Mouse (Mus musculus): ENCODE measurements at regions not wholly inside any gene's neighbourhood (a gene's known extent, or its start where the extent isn't known, plus 50 kb on each side); places are given as distances from the start of the nearest gene placed in this dataset.

DNA sequence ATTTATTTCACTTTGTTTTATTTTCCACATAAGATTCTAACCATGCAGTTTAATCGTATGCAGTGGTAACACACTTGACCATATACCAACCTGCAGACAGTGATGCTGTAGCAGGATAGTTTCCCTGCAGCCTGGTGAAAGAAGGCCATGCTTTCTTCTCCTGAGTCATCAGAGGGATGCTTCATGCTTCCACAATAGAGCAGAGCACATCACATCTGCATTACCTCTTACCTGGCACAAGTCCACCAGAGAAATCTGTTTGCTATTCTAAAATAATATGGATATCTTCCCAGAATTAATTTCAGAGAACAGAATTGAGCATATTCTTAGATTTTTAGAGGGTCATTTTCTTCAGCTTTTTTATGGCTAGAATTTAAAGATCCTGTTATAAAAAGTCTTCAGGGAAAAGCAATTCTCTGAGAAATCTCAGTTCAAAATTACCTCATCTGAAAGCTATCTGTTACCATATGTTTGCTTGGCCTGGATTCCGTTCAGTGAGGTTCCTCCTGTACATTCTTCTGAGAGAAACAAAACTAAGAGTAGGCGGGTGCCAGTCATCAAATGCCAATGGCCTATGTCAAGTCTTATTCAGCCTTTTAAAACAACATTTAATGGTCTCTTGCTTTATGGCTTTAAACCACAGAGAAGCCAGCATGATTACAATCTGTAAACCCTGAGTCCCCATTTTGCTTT, 87.3 kb upstream of the Arsj start:
- WGBS: 80% methylated on average over 3 of the region's 3 CpGs
- no peaks in the 10 kb centered on the region for H3K36me3 ChIP-seq (ENCODE audit: insufficient read depth, low read length)
- ATAC-seq (ENCODE audit: low FRiP score) (no peak), DNase-seq (ENCODE audit: low spot score) (no peak)
- H3K27ac ChIP-seq (ENCODE audit: low read depth, low read length): no peak overlapping the region
- no peak overlapping the region for H3K9ac ChIP-seq (replicated peaks; ENCODE audit: low read length, poor library complexity, severe bottlenecking)
- H3K4me3 ChIP-seq (ENCODE audit: low read depth, low read length): no peak overlapping the region
- TF ChIP-seq CTCF (IDR thresholded peaks at IDR 0.05): no peak
- no peaks in the 10 kb centered on the region for H3K4me1 ChIP-seq (ENCODE audit: insufficient read depth, low read length)
- no peaks in the 10 kb centered on the region for H3K9me3 ChIP-seq (ENCODE audit: low read length)
- H3K4me2 ChIP-seq (ENCODE audit: low read depth, low read length, poor library complexity, severe bottlenecking): no peak overlapping the region
- H3K27me3 ChIP-seq (ENCODE audit: insufficient read depth, low read length): no peaks in the 10 kb centered on the region

DNA sequence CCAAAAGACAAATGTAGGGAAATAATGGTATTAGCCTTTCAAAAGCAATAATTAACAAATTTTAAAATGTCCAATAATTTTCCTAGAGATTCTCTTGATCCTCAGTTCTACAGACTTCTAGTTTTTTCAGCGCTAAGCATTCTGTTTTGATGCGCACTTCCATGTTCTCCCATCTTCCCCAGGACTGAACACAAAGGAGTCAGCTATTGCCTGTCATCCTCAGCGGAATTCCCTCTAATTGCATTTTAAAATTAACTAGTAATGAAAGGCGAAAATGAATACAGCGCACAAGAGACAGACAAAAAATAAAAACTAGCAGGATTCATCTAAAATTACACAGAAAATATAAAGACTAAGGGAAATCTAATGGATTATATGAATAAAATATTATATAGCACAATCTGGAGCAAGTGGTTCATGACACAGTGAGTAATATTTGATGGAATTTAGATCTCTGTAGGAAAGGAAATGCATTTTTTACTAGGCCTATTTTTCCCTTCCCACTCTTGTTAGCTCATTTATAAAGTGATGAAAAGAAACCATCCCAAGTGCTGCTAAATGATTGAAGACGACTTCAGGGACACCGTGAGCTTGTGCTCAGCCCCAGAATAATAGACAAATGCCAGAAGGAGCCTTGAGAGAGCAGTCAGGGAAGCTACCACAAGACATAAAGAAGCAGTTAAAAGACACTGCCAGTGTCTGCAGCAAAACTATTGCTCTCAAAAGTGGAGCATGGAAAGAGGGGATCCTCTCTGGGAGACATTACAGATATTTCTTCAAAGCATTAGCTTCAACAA, 79.0 kb upstream of the Arsj start:
- Histone ChIP-seq H3K4me3 (ENCODE audit: low read depth, low read length) (no peak overlapping the region), H3K4me2 (ENCODE audit: low read depth, low read length, poor library complexity, severe bottlenecking) (no peak overlapping the region), H3K27ac (ENCODE audit: low read depth, low read length) (no peak overlapping the region; the same call in 1 of the 2 replicates), H3K36me3 (ENCODE audit: insufficient read depth, low read length) (no peaks in the 10 kb centered on the region), H3K4me1 (ENCODE audit: insufficient read depth, low read length) (no peaks in the 10 kb centered on the region), H3K9me3 (ENCODE audit: low read length) (no peaks in the 10 kb centered on the region), H3K9ac (replicated peaks; ENCODE audit: low read length, poor library complexity, severe bottlenecking) (no peak overlapping the region), H3K27me3 (ENCODE audit: insufficient read depth, low read length) (no peaks in the 10 kb centered on the region)
- WGBS: 66% methylated on average over 7 of the region's 7 CpGs
- DNase-seq (ENCODE audit: low spot score) (peak; percentile 38), ATAC-seq (ENCODE audit: low FRiP score) (no peak)
- no peak for TF ChIP-seq CTCF (IDR thresholded peaks at IDR 0.05)

DNA sequence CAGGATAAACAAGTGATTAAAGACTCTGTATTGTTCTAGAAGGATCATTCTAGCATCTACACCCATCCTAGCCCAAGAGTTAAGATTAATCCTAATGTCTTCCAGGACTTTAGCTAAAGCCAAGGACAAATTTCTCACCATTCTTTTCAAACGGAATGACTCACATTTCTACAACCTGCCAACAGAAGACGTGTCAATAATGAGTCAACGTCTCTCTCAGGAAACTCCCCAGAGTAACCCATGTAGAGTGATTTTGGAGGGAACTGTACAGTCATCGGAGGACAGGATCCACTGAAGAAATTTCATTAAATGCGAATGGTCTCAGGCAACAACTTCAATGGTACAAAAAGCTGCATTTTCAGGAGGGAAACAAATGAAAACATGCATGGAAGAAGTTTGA, 71.2 kb upstream of the Arsj start:
- no peak for ATAC-seq (ENCODE audit: low FRiP score)
- TF ChIP-seq CTCF (IDR thresholded peaks at IDR 0.05): no peak
- H3K4me3 ChIP-seq (ENCODE audit: low read depth, low read length): no peak overlapping the region
- no peaks in the 10 kb centered on the region for H3K4me1 ChIP-seq (ENCODE audit: insufficient read depth, low read length)
- no peak overlapping the region for H3K9ac ChIP-seq (replicated peaks; ENCODE audit: low read length, poor library complexity, severe bottlenecking)
- H3K4me2 ChIP-seq (ENCODE audit: low read depth, low read length, poor library complexity, severe bottlenecking): no peak overlapping the region
- H3K9me3 ChIP-seq (ENCODE audit: low read length): no peaks in the 10 kb centered on the region
- no peak overlapping the region for H3K27ac ChIP-seq (ENCODE audit: low read depth, low read length)
- WGBS: 76% methylated on average over 5 of the region's 5 CpGs
- H3K27me3 ChIP-seq (ENCODE audit: insufficient read depth, low read length): no peaks in the 10 kb centered on the region
- H3K36me3 ChIP-seq (ENCODE audit: insufficient read depth, low read length): no peaks in the 10 kb centered on the region
- DNase-seq (ENCODE audit: low spot score): no peak

DNA sequence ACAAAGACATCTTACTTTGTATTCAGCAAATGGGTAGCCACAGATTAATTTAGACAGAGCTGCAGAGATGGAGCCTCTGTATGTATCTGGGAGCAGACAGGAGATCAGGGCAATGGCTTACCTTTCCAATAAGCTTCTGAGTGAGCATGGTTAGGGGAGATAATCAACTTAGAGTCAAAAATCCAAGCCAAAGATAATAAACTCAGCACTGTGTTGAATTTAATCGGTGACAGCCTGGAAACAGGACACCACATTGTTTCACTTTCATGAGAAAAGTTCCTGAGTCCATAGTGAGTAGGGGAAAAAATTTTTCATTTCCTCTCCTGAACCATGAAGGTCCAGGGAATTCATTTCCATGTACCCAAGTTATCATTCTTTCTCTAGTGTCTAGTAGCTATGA, 70.7 kb upstream of the Arsj start:
- H3K9ac ChIP-seq (replicated peaks; ENCODE audit: low read length, poor library complexity, severe bottlenecking): no peak overlapping the region
- no peak for DNase-seq (ENCODE audit: low spot score)
- H3K4me3 ChIP-seq (ENCODE audit: low read depth, low read length): no peak overlapping the region
- H3K36me3 ChIP-seq (ENCODE audit: insufficient read depth, low read length): no peaks in the 10 kb centered on the region
- H3K27me3 ChIP-seq (ENCODE audit: insufficient read depth, low read length): no peaks in the 10 kb centered on the region
- 88% methylated on average over 1 of the region's 1 CpGs for WGBS
- H3K4me1 ChIP-seq (ENCODE audit: insufficient read depth, low read length): no peaks in the 10 kb centered on the region
- no peak overlapping the region for H3K27ac ChIP-seq (ENCODE audit: low read depth, low read length)
- no peak overlapping the region for H3K4me2 ChIP-seq (ENCODE audit: low read depth, low read length, poor library complexity, severe bottlenecking)
- no peaks in the 10 kb centered on the region for H3K9me3 ChIP-seq (ENCODE audit: low read length)
- TF ChIP-seq CTCF (IDR thresholded peaks at IDR 0.05): no peak
- ATAC-seq (ENCODE audit: low FRiP score): no peak

DNA sequence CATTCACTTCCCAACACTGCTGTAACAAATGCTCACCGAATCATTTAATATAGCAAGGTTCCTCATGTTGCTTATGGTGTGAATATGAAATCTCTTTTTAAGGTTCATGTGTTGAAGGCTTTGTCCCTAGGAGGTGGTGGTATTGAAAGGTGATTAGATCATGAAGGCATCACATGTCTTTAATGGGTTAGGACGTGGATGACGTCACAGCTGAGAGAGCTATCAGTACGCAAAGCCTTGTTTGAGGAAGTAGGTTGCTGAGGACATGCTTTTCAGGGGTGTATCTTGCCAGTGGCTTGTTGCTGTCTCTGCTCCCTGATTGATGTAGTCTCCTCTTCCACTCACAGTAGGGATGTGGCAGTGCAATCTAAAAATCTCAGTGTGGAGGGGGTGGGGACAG, 69.8 kb upstream of the Arsj start:
- no peak for DNase-seq (ENCODE audit: low spot score)
- Histone ChIP-seq H3K4me2 (ENCODE audit: low read depth, low read length, poor library complexity, severe bottlenecking) (no peak overlapping the region), H3K4me3 (ENCODE audit: low read depth, low read length) (no peak overlapping the region), H3K9me3 (ENCODE audit: low read length) (no peaks in the 10 kb centered on the region), H3K4me1 (ENCODE audit: insufficient read depth, low read length) (no peaks in the 10 kb centered on the region), H3K27me3 (ENCODE audit: insufficient read depth, low read length) (no peaks in the 10 kb centered on the region), H3K36me3 (ENCODE audit: insufficient read depth, low read length) (no peaks in the 10 kb centered on the region), H3K9ac (replicated peaks; ENCODE audit: low read length, poor library complexity, severe bottlenecking) (no peak overlapping the region), H3K27ac (ENCODE audit: low read depth, low read length) (no peak overlapping the region)
- no peak for ATAC-seq (ENCODE audit: low FRiP score)
- no peak for TF ChIP-seq CTCF (IDR thresholded peaks at IDR 0.05)
- WGBS: 86% methylated on average over 4 of the region's 4 CpGs

DNA sequence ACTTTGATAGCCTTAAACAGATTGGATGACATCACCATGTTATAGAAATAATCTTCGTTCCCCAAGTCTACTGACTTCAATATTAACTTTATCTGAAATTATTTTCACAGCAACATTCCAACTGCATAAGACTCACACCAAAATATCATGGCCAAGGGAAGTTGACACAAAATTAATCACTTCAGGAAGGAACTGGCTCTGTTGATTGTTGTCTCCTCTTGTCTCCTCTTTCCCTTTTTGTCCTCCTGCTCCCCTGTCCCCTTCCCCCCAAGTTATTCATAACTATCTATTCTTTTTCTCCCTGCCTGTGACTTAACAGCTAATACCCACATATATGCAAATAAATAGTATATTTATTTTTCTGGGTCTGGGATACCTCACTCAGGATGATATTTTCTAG, 67.6 kb upstream of the Arsj start:
- Histone ChIP-seq H3K27me3 (ENCODE audit: insufficient read depth, low read length) (no peaks in the 10 kb centered on the region), H3K4me1 (ENCODE audit: insufficient read depth, low read length) (no peaks in the 10 kb centered on the region), H3K4me2 (ENCODE audit: low read depth, low read length, poor library complexity, severe bottlenecking) (no peak overlapping the region), H3K9me3 (ENCODE audit: low read length) (no peaks in the 10 kb centered on the region), H3K27ac (ENCODE audit: low read depth, low read length) (no peak overlapping the region), H3K36me3 (ENCODE audit: insufficient read depth, low read length) (no peaks in the 10 kb centered on the region), H3K4me3 (ENCODE audit: low read depth, low read length) (no peak overlapping the region), H3K9ac (replicated peaks; ENCODE audit: low read length, poor library complexity, severe bottlenecking) (no peak overlapping the region)
- ATAC-seq (ENCODE audit: low FRiP score) (no peak), DNase-seq (ENCODE audit: low spot score) (no peak)
- WGBS: 83% methylated on average over 1 of the region's 1 CpGs
- TF ChIP-seq CTCF (IDR thresholded peaks at IDR 0.05): no peak

Measured in midbrain, postnatal 0 days (tissue).